Mouse (Mus musculus) spleen, postnatal 0 days (tissue): ENCODE data around the gene Mylk4. TPM values are rescaled to one million over a fixed set of nuclear protein-coding genes. Genes with fewer than 3 reads are reported as not detected.

Experiments
- polyA plus RNA-seq: library from polyadenylated mRNA; unstranded; fragments of >200 nt; fragmentation: Nextera tagmentation; extraction: Ambion mirVana; gene quantifications from 2 replicates; pipeline ENCODE4 v1.2.1, GENCODE M21; 2015

The Mylk4 gene
- polyA plus RNA-seq, result 0.06 TPM in 1 of 2 replicates, not detected in the other

GRCm38 (mm10) chr13:32783816-32784215, at the start of gene Mylk4:
TSS of gene Mylk4 (minus strand) at chr13:32783954.

GRCm38 (mm10) chr13:32802259-32803081, 18.7 kb upstream of the Mylk4 start, which contains the start of gene D930007J09Rik:
TSS of gene D930007J09Rik (minus strand) at chr13:32802849.

GRCm38 (mm10) chr13:32801693-32802221, 18.0 kb upstream of the Mylk4 start, which contains the start of gene Wrnip1:
TSS of gene Wrnip1 (plus strand) at chr13:32802038.

Other genes with a start within 250 kb of the Mylk4 start
- gene Wrnip1, start 18.1 kb upstream of the Mylk4 start, polyA plus RNA-seq, result 11.2 and 11.7 TPM in 2 replicates
- gene D930007J09Rik, start 18.9 kb upstream of the Mylk4 start, polyA plus RNA-seq, result not detected in 2 replicates
- gene Serpinb1a, start 67.2 kb upstream of the Mylk4 start, polyA plus RNA-seq, result 88.8 and 133 TPM in 2 replicates
- gene Serpinb1c, start 114.3 kb upstream of the Mylk4 start, polyA plus RNA-seq, result not detected in 2 replicates
- gene Serpinb6b, start 181.3 kb upstream of the Mylk4 start, polyA plus RNA-seq, result 24.6 and 25.5 TPM in 2 replicates
- 8.9 and 10.0 TPM in 2 replicates for gene Serpinb9, start 219.3 kb upstream of the Mylk4 start, polyA plus RNA-seq
- gene Serpinb9b, start 243.5 kb upstream of the Mylk4 start, polyA plus RNA-seq, result 0.08 and 0.15 TPM in 2 replicates